Mouse (Mus musculus) cerebellum, postnatal 10 days (tissue): ENCODE measurements around the gene Gm47791.

Source experiments
- DNase-seq, 2 experiments: peaks; one replicate each; pipeline ENCODE4 v3.0.0; 2021; ENCODE audit warnings: mixed read lengths in 2 of 2

The Gm47791 gene

DNA sequence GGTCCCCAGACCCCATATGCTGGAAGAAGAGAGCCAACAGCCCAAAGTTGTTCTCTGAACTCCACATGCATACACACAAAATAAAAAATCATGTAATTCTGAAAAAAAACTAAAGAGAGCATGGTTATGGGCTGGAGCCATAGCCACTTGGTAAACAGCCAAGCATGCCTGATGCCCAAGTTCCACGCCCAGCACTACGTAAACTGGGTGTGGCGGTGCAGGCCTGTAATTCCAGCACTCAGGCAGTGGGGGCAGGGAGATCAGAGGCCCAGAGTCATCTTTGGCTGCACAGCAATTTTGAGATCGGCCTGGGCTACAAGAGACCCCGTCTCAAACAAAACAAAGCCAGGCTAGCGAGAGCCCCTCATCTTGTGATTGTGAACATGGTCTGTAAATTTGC lies 14.5 kb upstream of the Gm47791 start:
- DNase-seq = peak in 1 of 2 experiments; percentile 18

DNA sequence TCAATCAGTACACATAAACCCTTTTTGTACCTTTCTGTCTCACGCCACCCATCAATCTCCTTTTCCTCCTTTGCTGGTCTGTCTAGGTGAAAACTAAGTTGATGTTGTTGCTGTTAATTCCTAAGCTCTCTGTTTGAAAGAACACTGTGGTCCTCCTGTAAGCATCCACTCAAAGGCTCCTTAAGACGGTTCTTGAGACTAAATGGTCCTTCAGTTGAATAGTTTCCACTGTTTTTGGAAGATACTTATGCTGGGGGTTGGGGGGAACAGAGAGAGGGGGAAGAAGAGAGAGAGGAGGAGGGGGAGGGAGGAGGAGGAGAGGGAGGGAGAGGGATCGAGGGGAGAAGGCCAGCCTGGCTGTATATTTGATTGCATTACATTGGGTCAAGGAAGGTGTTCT lies 12.5 kb upstream of the Gm47791 start:
- DNase-seq = no peak

DNA sequence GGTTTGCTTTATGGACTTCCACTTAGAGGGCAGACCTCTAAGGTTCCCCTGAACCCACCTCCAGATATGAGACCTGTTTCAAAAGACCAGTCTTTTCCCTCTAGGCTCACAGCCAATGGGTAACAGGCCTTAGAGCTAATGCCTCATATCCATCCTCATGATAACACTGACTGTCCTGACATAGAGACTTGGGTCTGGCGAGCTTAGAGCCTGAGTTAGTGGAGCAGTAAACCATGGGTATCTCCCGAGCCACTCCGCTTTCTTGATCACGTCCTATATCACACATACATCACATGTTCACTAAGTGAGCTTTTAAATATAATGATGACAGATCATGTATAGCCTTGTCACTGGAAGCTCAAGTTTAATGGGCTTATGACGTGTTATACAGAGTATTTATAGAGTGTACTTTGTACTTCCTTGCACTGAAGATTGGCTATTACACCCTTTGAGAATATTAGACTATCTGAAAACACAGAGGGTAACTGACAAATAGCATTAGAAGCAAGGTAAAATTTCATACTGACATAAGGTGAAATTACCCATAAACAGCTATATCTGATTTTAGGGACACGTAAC lies 8.4 kb upstream of the Gm47791 start:
- no peak for DNase-seq

DNA sequence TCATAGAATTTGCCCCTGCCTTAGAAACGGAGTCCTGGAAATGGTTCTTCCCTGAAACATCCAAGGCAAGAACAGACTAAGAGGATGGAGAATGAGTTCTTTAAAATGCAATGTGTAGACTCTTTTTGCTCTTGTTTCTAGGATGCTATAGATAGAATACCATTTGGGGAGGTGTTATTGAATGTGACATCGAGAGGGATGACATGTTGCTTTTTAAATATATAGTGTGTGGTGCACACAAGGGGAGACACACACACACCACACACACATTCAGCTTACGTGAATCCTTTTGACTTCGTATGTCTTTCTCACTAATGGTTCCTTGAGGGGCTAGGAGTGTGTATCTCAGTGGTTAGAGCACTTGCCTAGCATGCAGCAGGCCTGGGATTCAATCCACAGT lies 4.2 kb upstream of the Gm47791 start:
- DNase-seq = no peak

DNA sequence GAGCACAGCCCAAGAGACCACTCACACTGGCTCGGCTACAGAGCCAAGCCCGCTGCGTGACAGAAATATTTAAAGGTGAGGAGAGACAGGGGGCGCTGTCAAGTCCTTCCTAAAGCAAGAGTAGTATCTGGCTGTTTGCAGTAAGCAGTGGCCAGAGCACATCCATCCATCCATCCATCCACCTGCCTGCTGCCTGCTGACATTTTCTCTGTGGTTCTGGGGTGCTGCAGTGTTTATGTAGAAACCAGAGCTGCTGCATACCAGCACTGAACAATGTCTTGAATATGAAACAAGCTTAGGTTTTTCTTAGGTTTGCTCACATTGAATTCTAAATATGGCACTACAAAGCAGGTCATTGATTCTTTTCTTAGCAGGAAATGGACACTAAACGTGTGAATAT lies 2.2 kb upstream of the Gm47791 start:
- no peak for DNase-seq

DNA sequence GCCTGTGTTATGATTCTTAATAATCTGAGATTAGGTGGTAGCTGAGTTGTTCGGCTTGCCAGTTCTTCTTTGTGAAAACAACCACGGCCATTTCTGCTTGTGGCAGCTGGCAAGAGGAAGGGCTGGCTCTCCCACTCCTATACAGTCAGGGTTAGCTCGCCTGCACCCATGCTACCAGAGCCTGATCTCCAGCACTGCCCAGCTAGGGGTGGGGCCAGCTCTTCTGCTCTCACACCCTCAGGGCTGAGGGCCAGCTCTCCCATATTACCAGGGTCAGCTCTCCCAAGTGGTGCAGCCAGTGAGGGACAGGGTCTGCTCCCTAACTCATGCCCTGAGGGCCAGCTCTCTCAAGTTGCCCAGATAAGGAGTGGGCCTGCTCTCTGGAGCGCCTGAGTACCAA lies 1.4 kb upstream of the Gm47791 start:
- DNase-seq = no peak

DNA sequence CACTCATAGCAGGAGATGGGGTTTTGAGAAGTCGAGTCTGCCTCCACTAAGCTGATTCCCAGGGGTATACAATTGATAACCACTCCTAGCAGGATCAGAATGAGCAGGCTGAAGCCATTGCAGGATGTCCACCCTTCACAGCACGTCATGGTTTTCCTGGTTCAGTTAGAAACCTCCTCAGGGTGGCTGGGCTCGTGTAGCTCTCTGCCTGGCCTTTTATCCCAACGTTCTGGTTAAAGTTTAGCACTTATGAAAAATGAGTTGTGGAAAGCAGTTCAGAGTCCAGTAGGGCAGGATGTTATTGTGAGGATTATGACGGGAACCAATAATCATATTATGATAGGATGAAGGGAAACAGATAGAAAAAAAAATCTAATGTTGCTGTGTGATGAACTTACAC lies 2.8 kb downstream of the Gm47791 start, which contains the start of gene Tm4sf20:
Gene Tm4sf20, minus strand, starts transcription at position 193 of the 400 bp plus-strand sequence.
- no peak for DNase-seq

DNA sequence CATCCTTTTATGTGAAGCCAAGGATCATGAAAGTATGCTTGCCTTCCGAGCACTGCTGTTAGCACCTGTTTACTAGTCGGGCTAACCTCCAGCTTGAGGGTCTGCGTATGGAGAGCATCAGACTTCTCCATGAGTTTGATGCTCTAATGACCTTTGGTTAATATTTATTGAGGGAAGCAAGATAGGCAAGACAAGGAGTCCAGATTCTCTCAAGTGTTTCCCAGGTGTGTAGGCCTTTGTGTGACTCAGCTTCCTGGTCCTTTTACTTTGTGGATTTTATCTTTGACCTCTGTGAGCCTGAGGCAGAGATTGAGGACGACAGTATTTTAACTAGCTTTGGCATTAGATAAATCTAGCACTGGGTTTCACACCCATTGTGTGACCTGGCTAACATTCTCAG lies 4.4 kb downstream of the Gm47791 start:
- DNase-seq = no peak

DNA sequence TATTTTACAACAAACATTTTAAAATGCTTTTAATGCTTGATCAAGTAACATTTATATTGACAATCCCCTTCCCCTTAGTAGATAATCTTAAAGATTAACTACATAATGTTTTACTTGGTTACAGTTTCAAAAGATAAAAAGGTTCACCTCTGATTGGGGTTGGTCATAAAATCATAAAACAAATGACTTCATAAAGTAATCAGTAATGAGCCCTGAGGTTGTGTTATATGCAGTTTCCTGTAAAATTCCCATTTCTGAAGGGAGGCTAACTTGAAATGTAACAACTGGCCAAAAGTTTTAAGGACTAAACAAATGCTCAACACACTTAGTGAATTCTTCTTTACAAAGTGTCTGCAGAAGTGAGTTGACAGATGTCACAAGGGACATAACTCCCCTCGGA lies 4.8 kb downstream of the Gm47791 start:
- no peak for DNase-seq

DNA sequence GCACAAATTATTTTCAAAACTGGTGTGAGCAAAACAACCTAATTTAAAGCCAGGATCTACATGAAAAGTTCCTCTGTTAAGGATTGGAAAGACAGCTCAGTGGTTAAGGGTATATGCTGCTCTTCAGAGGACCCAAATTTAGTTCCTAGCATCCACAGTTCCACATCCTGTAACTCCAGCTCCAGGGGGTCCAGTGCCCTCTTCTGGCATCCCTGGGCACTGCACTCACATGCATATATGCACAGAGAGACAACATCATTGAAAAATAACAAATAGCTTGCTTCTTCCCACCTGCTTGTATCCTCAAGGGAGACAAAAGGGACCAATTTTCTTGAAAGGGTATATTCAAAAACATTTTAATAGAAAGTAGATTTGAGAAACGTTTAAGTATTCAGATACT lies 8.8 kb downstream of the Gm47791 start:
- DNase-seq = no peak

DNA sequence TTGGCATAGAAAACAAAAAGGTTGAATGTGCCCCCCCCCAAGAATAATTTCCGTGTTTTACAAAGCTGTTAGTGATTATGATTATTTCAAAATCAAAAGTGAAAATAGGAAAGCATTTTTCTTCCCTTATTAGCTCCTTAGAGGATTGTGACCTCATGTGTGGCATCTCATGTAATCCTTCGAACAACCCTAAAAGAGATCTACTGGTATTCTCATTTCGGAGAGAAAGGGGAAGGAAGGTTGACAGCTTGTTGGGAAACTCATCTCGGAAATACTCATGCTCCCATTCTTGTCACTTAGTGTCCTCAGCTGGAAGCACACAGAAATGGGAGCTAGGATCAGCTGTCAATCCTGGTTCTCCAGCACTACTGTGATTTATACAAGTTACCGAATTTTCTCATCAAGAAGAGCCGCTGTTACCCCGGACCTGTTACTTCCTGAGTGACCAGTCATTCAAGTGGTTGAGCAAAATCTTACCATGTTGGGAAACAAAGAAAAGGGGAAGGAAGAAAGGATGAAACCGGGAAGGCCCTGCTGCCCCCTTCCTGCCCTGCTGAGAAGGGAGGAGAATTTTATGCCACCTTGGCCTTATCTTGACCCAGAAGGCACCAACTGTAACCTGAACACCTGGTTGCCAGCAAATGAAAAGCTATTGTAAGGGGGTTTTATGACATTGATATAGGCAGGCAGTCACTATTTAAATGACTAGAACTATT lies 9.4 kb downstream of the Gm47791 start:
- DNase-seq = no peak

DNA sequence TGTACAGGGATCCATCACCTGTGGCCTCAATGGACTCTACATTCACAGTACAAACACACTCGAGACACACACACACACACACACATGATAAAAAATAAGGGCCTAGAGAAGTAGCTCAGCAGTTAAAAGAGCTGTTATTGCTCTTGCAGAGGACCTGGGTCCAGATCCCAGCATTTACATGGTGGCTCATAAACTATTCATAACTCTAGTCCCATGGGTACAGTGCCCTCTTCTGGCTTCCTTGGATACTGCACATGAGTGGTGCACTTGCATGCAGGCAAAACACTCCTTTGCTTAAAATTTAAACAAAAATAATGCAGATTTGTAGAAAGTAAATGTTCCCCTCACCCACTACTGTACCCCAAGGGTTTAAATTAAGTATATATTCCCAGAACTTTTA lies 11.5 kb downstream of the Gm47791 start:
- no peak for DNase-seq

DNA sequence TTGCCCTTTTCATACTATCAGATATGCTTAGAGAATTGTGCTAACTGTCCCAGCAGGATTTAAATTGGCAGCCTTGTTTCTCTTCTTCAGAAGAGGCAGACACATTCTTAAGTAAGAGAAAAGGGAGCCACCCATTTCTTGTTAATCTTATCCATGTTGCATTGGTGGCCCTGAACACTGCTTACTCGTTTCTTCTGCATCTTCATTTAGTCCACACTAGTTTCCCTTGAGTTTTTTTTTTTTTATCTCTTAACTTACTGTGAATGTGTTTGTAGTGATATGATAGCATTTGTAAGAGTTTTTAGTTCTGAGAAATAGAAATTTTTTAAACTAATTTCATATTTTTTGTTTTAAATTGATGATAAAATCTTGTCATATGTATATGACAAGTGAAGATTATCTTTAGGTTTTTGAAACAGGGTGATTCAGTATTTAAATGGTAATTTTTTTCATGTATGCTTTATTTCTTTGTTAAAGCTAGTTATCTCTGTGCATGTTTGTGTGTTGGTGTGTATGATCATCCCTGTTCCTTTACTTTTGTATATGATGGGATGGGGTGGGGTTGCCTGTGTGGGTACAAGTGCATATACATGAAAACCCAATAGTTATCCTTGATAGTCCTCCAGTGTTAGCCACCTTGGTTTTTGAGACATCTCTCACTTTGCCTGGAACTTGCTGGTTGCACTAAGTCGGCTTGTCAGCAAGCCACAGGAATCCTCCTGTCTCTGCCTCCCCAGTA lies 23.2 kb downstream of the Gm47791 start:
- DNase-seq = no peak

DNA sequence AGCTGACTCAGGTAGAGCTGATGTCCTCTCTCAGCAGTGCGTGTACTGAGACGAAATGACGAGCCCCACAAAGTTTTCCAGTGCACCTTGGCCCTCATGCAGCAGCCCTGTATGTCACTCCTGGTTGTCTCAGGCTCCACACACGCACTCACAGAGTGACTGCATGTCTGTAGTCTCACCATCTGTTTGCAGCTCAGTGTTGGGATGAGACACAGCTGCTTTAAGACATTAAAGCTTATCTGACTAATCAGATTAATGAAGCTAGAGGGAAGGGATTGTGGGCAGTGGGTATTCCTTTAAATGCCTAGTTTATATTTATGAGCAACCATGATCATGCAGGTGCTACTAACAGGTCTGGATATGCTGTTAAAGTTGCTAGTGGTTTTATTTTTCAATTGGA lies 24.6 kb downstream of the Gm47791 start:
- no peak for DNase-seq

DNA sequence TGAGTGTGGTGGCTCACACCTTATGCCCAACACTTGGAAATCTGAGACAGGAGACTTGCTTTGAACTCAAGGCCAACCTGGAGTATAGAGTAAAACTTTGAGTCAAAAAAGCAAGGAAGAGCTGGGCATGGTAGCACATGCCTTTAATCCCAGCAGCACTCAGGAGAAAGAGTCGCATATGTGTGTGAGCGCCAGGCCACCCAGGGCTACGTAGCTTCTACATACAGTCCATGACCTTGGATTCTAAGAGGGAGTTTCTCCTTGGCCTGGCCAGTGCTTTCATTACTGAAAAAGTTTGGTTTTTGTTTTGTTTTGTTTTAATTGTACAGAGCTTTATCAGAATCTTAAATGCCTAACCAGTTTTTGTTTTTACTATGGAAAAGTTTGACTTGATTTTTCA lies 27.1 kb downstream of the Gm47791 start:
- no peak for DNase-seq

DNA sequence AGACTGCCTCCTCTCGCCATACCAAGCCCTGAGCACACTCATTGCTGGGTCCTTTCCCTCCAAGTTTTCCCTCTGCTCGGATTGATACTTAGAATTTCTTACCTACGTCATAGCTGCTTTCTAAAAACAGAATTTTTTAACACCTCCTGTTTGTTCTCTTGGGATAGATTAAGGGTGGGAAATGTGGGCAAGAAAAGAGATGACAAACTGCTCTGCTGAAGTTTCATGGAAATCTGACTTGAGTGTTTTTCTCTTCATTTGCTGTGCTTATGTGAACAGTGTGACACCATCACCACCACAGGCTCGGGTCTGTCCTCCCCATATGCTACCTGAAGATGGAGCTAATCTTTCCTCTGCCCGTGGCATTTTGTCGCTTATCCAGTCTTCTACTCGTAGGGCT lies 29.5 kb downstream of the Gm47791 start:
- no peak for DNase-seq

DNA sequence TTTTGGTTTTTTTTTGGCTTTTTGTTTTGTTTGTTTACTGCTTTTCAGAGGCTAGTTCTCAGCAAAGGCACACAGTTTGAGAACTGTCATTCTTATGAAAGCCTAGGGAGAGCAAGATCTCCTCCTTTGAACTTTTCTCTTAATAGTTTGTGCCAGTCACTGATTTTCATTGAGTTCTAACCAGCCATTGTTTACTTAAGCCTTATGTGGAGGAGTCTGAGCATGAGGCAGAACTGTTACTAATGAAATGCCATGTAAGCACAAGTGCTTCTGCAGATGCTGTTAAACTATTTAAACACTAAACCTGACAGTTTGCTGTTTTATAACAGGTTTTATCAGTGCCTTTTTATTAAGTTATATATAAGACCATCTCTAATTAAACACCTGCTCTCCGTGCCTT lies 33.0 kb downstream of the Gm47791 start:
- no peak for DNase-seq

DNA sequence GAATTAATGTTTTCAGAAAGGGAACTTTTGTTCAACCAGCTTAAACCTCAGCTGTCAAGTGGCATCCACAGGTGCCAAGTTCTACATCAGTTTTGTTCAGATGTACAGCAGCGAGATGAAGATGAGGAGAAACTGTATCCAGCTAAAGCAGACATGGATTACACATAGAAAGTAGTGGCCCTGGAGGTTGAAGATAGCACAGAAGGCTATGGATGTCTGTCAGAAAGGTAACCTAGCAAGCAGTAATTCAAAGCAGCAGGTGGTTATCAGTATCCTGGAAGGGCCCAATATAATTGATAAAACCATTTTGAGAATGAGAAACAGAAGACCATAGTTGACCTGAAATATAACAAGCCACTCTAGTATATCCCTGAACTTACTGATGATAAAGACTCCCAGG lies 37.7 kb downstream of the Gm47791 start:
- no peak for DNase-seq

DNA sequence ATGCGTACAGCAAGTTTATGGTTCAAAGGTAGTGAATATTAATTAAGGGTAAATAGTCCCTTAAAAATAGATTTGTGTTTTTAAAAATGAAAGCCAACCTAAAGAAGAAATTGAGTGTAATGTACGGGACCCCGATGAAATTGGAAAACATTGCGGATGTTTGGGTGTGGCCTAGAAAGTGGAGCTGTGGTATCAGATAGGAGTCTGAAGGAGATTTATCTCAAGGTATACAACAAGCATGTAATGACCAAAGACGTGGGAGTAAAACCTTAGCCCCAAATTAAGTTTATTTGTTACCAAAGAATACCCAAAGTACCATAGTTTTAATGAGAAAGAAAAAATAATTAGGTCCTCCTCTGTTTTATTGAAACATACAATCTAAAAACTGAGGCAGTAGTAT lies 44.6 kb downstream of the Gm47791 start:
- DNase-seq = no peak

DNA sequence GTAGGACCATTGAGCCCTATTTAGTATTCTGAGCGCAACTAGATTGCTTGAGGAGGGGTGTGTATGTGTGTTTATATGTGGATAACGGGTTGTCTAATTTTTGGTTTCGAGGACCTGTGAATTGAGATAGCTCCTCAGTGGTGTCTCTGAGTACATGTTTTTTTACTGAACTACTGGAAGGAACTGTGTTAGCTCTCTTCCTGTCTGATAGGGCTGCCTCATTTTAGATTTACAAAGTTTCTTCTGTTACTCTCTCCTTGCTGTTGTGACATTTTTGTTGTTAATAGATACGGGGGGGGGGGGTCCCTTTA lies 45.2 kb downstream of the Gm47791 start:
- DNase-seq = no peak

DNA sequence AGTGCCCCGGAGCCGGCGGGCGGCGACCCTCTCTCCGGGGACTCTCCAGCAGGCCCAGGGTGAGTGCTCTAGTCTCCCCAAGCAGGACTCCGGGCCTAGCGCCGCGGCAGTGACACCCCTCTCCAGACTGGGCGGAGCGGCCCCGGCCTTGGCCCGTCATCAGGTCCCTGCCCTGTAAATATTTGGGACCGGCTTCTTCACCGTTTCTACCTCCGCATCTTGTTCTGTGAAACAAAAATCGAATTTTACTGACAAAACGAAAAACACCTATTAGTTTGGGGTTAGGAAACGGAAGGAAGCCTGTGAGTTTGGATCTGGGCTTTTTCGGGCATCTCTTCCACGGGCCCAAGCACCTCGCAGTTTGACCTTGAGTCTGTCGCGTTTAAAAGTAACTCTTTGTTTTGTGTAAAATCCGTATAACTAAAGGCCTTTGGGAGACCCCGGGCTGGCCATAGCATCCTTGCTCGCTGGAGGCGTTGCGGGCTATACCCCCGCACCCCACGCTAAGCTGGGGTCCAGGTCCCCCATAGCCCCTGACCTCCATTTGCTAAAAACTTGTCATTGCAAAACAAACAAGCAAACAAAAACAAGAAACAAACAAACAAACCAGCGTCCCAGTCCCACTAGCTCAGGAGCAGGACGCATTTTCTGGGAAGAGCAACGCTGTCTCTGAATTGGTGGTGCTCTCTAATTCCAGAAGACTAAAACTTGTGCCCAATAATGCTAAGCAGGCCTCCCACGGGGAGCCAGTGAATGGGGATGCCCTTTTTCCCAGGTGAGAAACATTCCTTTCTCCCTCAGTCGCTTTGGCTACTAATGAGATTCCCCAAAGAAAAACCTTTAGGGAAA lies 45.8 kb downstream of the Gm47791 start:
- peak in 1 of 2 experiments; percentile 23 for DNase-seq

DNA sequence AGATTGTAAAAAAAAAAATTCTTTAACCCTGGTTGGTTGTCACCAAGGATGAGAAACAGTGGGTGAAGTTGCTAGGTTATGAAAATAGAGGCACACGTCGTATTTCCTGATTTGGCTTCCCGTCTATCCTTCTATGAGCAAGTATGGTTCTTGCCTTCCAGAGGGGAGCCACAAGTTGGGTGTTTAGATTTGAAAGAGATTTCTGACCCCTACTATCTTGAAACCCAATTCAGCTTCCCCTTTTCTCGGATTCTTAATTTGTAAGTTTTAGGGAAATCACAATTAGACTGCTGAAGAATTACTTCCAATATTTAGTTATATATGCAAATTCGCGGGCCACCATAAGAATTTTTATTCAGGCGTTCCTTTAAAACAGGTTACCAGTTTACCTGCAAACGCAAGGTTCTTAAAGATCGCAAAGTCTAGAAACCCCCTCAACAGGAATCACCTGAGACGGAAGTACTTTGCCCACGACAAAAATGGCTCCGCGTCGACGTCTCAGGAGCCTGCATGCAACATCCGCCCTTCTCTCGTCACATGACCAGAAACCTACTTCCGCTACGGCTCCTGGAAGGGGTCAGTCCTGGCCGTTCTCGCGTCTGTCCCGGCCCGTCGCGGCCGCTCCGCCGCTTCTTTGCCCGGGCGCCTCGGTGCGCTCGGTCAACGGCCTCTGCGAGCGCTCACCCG lies 46.6 kb downstream of the Gm47791 start, which contains the start of gene Mff:
Gene Mff, plus strand, starts transcription at position 552 of the 687 bp plus-strand sequence.
- peak; percentile 95 to 96 for DNase-seq
